8 mouse cellular contexts compared by ENCODE assay signal in the genomic region with DNA sequence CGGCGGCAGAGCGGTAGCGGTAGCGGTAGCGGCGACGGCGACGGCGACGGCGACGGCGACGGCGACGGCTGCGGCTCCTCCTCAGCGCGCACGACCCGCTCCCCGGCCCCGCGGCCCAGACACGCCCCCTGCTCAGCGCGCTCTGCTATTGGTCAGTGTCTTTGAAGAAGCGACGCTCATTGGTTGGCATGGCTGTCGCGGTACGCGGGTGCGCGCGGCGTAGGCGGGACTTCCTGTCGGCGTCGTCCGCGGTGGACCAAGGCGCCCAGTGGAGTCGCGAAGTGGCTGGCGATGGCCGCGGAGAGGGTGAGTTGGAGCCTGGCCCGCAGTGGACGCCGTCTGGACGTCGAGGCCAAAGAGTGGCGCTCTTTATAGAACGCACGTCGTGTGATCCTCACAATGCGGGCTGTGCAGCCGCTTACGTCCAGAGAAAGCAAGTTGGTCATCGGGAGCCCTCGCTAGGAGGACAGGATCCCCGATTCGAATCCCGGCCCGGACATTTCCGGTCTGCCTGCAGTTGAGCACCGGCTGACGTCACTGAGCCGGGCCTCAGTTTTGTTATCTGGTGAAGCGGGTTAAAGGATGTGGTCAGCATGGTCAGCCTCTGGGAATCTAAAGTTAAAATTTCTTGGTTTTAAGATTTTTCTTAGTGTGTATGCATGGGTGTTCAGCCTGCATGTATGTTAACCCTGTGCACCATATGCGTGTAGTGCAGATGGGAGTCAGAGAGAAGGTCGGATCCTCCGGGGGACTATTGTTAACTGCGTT. TPM values are rescaled to one million over a fixed set of nuclear protein-coding genes. Genes with fewer than 3 reads are reported as not detected.
A peak's percentile ranks its signal among the peaks of the same experiment; 100 is the strongest.
DNase-seq lines count a peak whose midpoint lies in the region; ATAC-seq lines count a peak whose summit lies in the region.

A gene (plus strand): TSS at position 228 of the 768 bp plus-strand sequence.
A gene (minus strand): TSS at position 431 of the 768 bp plus-strand sequence.

- peak within 1 kb of the TSS; percentile 88 for H3K27ac ChIP-seq in lung, embryonic 16.5 days (ENCODE audit: low read length)

- peak; percentile 76 for DNase-seq in MEL-GATA-1-ER (ENCODE audit: extremely low read depth, low read depth)
- DNase-seq in cerebellum, adult 8-10 months: peak; percentile 98
- peak; percentile 97 for DNase-seq in forelimb bud, embryonic 11.5 days (ENCODE audit: low read depth, low spot score)
- DNase-seq in layer of hippocampus, adult 9-10 months (ENCODE audit: low spot score): peak; percentile 96
- DNase-seq in ovary, postnatal 10 days (ENCODE audit: low spot score): peak; percentile 95
- peak; percentile 92 to 96 for DNase-seq in thymus, postnatal 10 days (ENCODE audit: low spot score in 2 of 2)

- WGBS in lung, embryonic 16.5 days: under 1% methylated on average over 59 of the region's 78 CpGs

- peak within 1 kb of the TSS; percentile 73 for H3K4me2 ChIP-seq in lung, embryonic 16.5 days (ENCODE audit: low read depth, low read length)

- H3K4me3 ChIP-seq in lung, embryonic 16.5 days (ENCODE audit: low read length): peak within 1 kb of the TSS; percentile 84

- H3K27me3 ChIP-seq in lung, embryonic 16.5 days (ENCODE audit: control insufficient read depth, insufficient read depth, low read depth, low read length): no peaks in the 10 kb centered on the region

- no peaks in the 10 kb centered on the region for H3K9me3 ChIP-seq in lung, embryonic 16.5 days (ENCODE audit: control insufficient read depth, low read length)

- peak; percentile 94 to 97 for ATAC-seq in hematopoietic stem cell, adult 5-6 weeks (replicated peaks in 1 of 2; ENCODE audit: insufficient read depth in 1 of 2, low FRiP score in 2 of 2, low TSS enrichment in 1 of 2, low read depth in 1 of 2, poor library complexity in 2 of 2, severe bottlenecking in 2 of 2)
- peak; percentile 99 for ATAC-seq in lung, embryonic 16.5 days (ENCODE audit: low read depth)

- peaks cover 22% of the 10 kb centered on the region; the same call in 1 of the 2 replicates for H3K36me3 ChIP-seq in lung, embryonic 16.5 days (ENCODE audit: control insufficient read depth, insufficient read depth, low read length)

- peaks cover 13% of the 10 kb centered on the region for H3K4me1 ChIP-seq in lung, embryonic 16.5 days (replicated peaks; ENCODE audit: control insufficient read depth, insufficient read depth, low read length)

- H3K9ac ChIP-seq in lung, embryonic 16.5 days (ENCODE audit: low read length): peak within 1 kb of the TSS; percentile 93

RNA-seq across cellular contexts. Expression of the first gene that starts in this region (rescaled TPM):
- 9.6 and 13.9 TPM in 2 replicates for total RNA-seq in hematopoietic stem cell, adult 5-6 weeks (2017)
- polyA plus RNA-seq in lung, embryonic 16.5 days (2015; fragmentation: Nextera tagmentation; extraction: Ambion mirVana): 18.2 and 25.8 TPM in 2 replicates

RNA-seq across cellular contexts. Expression of the second gene that starts in this region (rescaled TPM):
- total RNA-seq in hematopoietic stem cell, adult 5-6 weeks (2017): 67.0 and 88.5 TPM in 2 replicates
- 197 and 224 TPM in 2 replicates for polyA plus RNA-seq in lung, embryonic 16.5 days (2015; fragmentation: Nextera tagmentation; extraction: Ambion mirVana)

Comparison
In these comparisons a context has a peak if more than half of its experiments do, and no peak if none do; other contexts are left out.
1. Peak in every context shown above with its lines: DNase-seq, ATAC-seq, H3K4me3 ChIP-seq and H3K27ac ChIP-seq.